Mouse (Mus musculus) frontal cortex, postnatal 25 days (tissue): Measurements from ENCODE around the gene Tomm7.
"Not testable (repeated sequence)": the region's sequence is repeated elsewhere in the genome, so short reads cannot be mapped to it uniquely, and the experiment has no call there.

Experiments used
- DNase-seq, 2 experiments: peaks; one replicate each; pipeline ENCODE4 v3.0.0; 2022; ENCODE audit warnings: low spot score in 2 of 2

Gene Tomm7

GRCm38 (mm10) chr5:23843674-23844530 is at the start of gene Tomm7:
TSS of gene Tomm7 (minus strand) at chr5:23844161.
- DNase-seq = peak; percentile 85 to 93

- DNase-seq = no peak
Measured at GRCm38 (mm10) chr5:23893156-23893863, 49.3 kb upstream of the Tomm7 start.

DNA sequence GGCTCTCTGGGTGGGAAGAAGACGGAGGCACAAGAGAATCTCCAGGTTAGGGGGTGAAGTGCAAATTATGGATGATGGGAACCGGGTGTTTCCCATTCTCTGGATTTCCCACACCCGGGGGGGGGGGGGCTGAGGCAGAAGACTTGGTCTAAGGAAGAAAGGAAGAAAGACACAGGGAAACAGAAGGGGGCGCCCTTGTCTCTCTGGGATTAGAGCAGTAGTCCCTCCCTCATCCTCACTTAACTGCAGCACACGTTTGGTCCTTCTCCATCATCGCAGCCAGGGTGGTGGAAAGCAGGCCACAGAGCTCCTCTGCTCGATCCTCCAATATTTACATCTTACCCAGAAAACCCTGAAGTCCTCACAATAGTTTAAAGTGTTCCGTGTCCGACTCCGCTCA is 46.8 kb upstream of the Tomm7 start:
- DNase-seq = peak; percentile 45 to 60

GRCm38 (mm10) chr5:23889461-23889860 is 45.5 kb upstream of the Tomm7 start:
- DNase-seq = no peak

DNA sequence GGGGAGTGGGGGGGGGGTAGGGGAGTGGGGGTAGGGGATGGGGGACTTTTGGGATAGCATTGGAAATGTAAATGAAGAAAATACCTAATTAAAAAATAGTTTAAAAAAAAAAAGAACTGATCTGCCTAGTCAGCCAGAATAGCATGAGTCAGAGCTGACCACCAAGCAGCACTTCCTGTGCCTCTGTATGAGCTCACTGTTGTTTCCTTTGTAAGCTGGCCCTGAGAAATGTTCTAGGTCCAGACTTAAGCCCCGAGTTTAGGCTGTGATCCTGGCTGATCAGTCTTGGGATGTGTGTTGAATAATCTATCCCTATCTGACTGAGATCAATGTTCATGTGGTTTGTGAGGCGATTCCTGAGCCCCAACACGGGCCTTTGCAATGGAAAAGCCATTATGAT is 43.1 kb upstream of the Tomm7 start:
- DNase-seq = no peak

GRCm38 (mm10) chr5:23874457-23874856 is 30.5 kb upstream of the Tomm7 start:
- DNase-seq = no peak

GRCm38 (mm10) chr5:23872586-23872985 is 28.6 kb upstream of the Tomm7 start:
- DNase-seq = no peak

DNA sequence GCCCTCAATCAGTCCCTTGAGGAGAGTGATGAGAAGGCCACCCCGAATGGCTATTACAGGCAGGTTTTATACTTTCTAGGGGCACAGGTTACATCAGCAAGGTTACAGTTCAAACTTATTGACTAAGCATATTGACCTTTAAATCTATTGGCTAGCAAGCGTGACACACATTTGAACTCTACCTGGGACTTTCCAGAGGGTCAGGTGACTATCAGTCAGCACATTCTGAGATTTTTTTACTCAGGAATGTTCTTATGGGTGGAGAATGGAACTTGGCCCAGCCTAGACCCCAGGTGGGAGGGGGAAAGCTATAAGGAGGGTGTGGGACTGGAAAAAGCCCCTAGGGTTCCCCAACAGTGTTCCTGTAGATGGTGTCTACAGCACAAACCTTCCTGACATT is 27.4 kb upstream of the Tomm7 start:
- not testable (repeated sequence) for DNase-seq

- DNase-seq = no peak
Measured at GRCm38 (mm10) chr5:23865941-23866340, 22.0 kb upstream of the Tomm7 start.

- DNase-seq = no peak
Measured at GRCm38 (mm10) chr5:23864054-23864965, 20.3 kb upstream of the Tomm7 start.

GRCm38 (mm10) chr5:23863166-23864053 is 19.4 kb upstream of the Tomm7 start:
- no peak for DNase-seq

DNA sequence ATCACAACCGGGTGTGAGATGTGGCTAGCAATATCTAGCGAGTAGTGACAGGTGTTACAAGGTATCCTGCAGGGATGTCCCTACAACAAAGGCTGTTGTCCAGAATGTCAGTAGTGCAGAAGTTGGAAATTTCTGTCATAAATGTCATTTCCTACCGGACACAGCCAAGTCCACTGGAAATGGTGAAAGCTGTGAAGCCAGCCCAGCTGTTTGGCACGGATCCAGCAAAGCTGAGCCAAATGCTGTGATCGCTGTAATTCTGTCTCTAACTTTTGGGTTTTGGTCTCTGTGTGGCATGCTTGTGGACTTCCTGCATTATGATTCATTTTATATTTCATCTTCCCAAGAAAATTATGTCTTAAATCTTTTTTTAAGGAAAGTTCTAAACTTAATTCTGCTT is 18.3 kb upstream of the Tomm7 start:
- no peak for DNase-seq

DNA sequence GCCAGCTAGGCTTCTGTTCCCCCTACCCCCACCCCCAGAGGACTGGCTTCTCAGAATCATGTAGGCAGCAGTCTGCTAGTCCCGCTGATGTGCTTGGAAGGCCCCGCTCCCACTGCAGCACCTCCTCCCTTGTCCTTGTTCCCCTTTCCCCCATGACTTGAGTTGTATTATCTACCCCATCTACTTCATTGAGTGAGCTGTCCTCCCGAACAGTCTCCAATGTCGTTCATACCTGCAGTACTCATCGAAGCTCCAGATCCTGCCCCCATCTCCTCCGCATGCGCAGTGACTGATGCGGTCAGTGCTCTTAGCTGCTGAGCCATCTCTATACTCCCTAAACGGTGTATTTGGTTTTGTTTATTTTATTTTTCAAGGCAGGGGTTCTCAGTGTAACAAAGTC is 17.8 kb upstream of the Tomm7 start:
- no peak for DNase-seq

- no peak for DNase-seq
Measured at GRCm38 (mm10) chr5:23859896-23860295, 15.9 kb upstream of the Tomm7 start.

- no peak for DNase-seq
Measured at GRCm38 (mm10) chr5:23859087-23859718, 15.2 kb upstream of the Tomm7 start.

DNA sequence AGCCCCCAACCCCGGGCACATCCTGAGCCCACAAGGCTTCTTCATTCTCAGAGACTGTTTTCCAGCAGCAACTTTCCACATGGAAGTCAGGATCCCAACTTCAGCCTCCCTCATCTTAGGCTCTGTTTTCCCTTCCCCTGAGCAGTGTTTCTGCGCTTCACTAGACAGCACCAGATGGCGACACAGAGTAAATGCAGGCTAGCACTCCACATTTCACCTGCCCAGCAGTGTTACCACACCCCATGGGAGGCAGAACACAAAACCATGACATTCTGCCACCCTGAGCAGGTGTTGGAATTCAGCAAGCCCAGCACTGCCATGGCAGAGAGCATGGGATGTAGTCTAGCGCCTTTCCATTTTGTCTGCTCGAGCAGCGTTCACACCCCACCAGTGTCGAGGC is 14.7 kb upstream of the Tomm7 start:
- no peak for DNase-seq

GRCm38 (mm10) chr5:23858001-23858400 is 14.0 kb upstream of the Tomm7 start:
- no peak for DNase-seq

- DNase-seq = no peak
Measured at GRCm38 (mm10) chr5:23857189-23857588, 13.2 kb upstream of the Tomm7 start.

- DNase-seq = no peak
Measured at GRCm38 (mm10) chr5:23856164-23856563, 12.2 kb upstream of the Tomm7 start.

DNA sequence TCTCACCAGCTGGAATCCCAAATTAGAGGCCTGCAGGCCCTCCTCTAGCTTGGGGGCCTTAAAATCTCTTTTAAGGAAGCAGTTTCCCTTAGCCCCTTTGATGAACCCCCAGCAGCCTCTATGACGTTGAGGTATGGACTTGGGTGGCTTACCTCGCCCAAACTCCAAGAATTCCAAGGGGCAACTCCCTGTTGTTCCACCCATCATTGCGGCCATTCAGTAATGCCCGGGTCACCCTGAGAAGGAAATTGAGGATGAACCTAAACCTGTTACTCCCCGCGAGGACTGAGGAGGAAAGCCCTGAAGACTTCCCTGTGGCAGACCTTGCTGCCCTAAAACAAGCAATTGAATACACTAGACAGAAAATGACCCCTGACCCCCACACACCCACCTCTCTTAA is 11.5 kb upstream of the Tomm7 start:
- DNase-seq = no peak

GRCm38 (mm10) chr5:23852916-23853315 is 9.0 kb upstream of the Tomm7 start:
- not testable (repeated sequence) for DNase-seq
